Mouse (Mus musculus) lung, embryonic 16.5 days (tissue): ENCODE data around the gene Aldh1a1. TPM values are rescaled to one million over a fixed set of nuclear protein-coding genes. Genes with fewer than 3 reads are reported as not detected.
A peak's percentile ranks its signal among the peaks of the same experiment; 100 is the strongest.

ENCODE experiments used
- ATAC-seq: fragments of 200-750 bp; cut with Nextera tagmentation; 2 replicates; pipeline ENCODE4 v1.8.0; 2017; ENCODE audit warnings: low read depth, mild to moderate bottlenecking, moderate library complexity
- H3K27ac ChIP-seq: fragments of 300-500 bp; sonication (generic); 2 replicates; pipeline ENCODE4 v1.5.1; 2014; ENCODE audit warnings: mild to moderate bottlenecking, control low read depth, low read length
- H3K27me3 ChIP-seq: fragments of 300-500 bp; sonication (generic); 2 replicates; pipeline ENCODE4 v1.6.1; 2014; ENCODE audit warnings: low read depth, low read length, mixed read lengths; ENCODE audit not compliant: control insufficient read depth, insufficient read depth
- H3K36me3 ChIP-seq: fragments of 300-500 bp; sonication (generic); 2 replicates; pipeline ENCODE4 v1.6.1; 2014; ENCODE audit warnings: low read length; ENCODE audit not compliant: control insufficient read depth, insufficient read depth
- H3K4me1 ChIP-seq: fragments of 300-500 bp; sonication (generic); replicated peaks from 2 replicates; pipeline ENCODE4 v1.6.1; 2014; ENCODE audit warnings: low read length, mixed read lengths; ENCODE audit not compliant: control insufficient read depth, insufficient read depth
- H3K4me2 ChIP-seq: fragments of 300-500 bp; sonication (generic); 2 replicates; pipeline ENCODE4 v1.6.1; 2014; ENCODE audit warnings: low read depth, low read length, control low read depth
- H3K4me3 ChIP-seq: fragments of 300-500 bp; sonication (generic); 2 replicates; pipeline ENCODE4 v1.5.1; 2014; ENCODE audit warnings: mild to moderate bottlenecking, low read length, control low read depth
- H3K9ac ChIP-seq: fragments of 300-500 bp; sonication (generic); 2 replicates; pipeline ENCODE4 v1.6.1; 2014; ENCODE audit warnings: low read length, control low read depth
- H3K9me3 ChIP-seq: fragments of 300-500 bp; sonication (generic); 2 replicates; pipeline ENCODE4 v1.6.1; 2016; ENCODE audit warnings: low read length; ENCODE audit not compliant: control insufficient read depth
- WGBS: fragments of 180-500 bp; shearing (Covaris S2); extraction: QIAGEN DNeasy Blood & Tissue Kit; methylation state at CpG from one replicate; pipeline ENCODE4 v1.1.7; 2014; 5-methylcytosine and 5-hydroxymethylcytosine counted together
- polyA plus RNA-seq: library from polyadenylated mRNA; unstranded; fragments of >200 nt; fragmentation: Nextera tagmentation; extraction: Ambion mirVana; gene quantifications from 2 replicates; pipeline ENCODE4 v1.2.1, GENCODE M21; 2015

Gene Aldh1a1
- 28.1 and 31.8 TPM in 2 replicates for polyA plus RNA-seq

DNA sequence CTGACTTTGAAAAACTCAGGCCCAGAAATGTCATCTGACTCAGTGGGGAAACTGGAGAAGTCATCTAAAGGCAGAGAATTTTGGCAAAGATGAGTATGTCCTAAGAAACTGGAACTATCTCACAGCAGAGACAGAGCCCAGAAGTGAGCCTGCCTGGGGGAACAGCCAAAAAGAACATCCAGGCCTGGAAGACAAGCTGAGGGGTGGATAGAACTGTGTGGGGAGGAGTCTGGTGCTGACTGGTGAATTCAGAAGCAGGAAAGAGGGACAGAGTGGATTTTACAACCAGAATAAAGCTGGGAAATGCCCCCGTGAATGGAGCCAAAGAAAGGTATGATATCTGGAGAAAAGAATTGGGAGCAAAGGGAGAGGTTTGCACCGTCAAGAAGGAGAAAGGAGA, at the start of gene Aldh1a1:
Gene Aldh1a1, plus strand, starts transcription at position 225 of the 400 bp plus-strand sequence.
- Histone ChIP-seq H3K36me3 (no peaks in the 10 kb centered on the region), H3K4me3 (no peak within 1 kb of the TSS), H3K9me3 (no peaks in the 10 kb centered on the region), H3K27ac (no peak within 1 kb of the TSS), H3K27me3 (no peaks in the 10 kb centered on the region), H3K9ac (no peak within 1 kb of the TSS), H3K4me2 (no peak within 1 kb of the TSS), H3K4me1 (no peaks in the 10 kb centered on the region)
- 75% methylated on average over 2 of the region's 2 CpGs for WGBS
- peak; percentile 61; the same call in 1 of the 2 replicates for ATAC-seq

DNA sequence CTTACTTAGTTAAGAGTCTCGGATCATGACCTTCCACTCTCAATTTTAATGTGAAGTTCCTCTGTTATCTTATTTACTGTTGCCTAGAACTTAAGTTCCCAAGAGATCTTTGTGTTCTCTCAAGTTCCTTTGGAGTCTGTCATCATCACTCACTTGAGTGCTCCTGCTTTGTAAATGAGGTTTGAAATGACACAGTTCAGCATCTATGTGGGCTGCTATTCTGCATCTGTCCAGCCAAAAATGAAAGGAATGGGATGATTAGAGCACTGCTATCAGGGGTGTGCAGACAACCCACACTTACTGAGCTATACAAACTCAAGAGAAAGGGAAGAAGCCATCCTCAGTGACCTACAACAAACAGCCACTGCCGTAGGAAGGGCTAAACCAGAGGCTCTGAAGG, 44.7 kb upstream of the Aldh1a1 start:
- Histone ChIP-seq H3K27ac (no peak overlapping the region), H3K4me1 (no peaks in the 10 kb centered on the region), H3K9me3 (no peaks in the 10 kb centered on the region), H3K4me2 (no peak overlapping the region), H3K9ac (no peak overlapping the region), H3K36me3 (no peaks in the 10 kb centered on the region), H3K27me3 (no peaks in the 10 kb centered on the region), H3K4me3 (no peak overlapping the region)
- ATAC-seq, result no peak
- WGBS, result 49% methylated on average over 2 of the region's 2 CpGs

DNA sequence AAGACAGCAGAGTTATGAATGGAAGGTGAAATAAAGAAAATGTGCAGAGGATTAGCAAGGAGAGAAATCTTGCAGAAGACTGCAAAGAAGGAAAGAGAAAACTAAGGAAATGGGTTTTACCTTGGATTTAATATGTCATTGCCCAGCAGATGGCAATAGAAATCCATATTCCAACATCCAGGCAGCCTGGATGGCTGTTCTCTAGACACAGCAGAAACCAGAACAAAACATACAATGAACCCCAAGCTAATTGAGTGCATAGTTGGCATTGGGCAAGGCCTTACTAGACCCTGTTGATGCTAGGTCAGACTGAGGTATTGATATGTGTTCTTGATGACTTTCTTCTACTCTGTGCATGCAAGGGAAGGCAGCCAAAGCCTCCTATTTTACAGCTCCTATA, 43.0 kb upstream of the Aldh1a1 start:
- Histone ChIP-seq H3K4me1 (no peaks in the 10 kb centered on the region), H3K27me3 (no peaks in the 10 kb centered on the region), H3K4me3 (no peak overlapping the region), H3K36me3 (no peaks in the 10 kb centered on the region), H3K4me2 (no peak overlapping the region), H3K9me3 (no peaks in the 10 kb centered on the region), H3K27ac (no peak overlapping the region), H3K9ac (no peak overlapping the region)
- peak; percentile 54; the same call in 1 of the 2 replicates for ATAC-seq

- 67% methylated on average over 7 of the region's 7 CpGs for WGBS
- no peak overlapping the region for H3K4me2 ChIP-seq
- ATAC-seq, result no peak
Measured at GRCm38 (mm10) chr19:20451045-20451444, 41.5 kb upstream of the Aldh1a1 start.

GRCm38 (mm10) chr19:20484497-20484896, 8.0 kb upstream of the Aldh1a1 start:
- 28% methylated on average over 1 of the region's 1 CpGs for WGBS
- ATAC-seq, result peak; percentile 72; the same call in 1 of the 2 replicates
- H3K4me2 ChIP-seq, result no peak overlapping the region
- H3K9ac ChIP-seq, result no peak overlapping the region
- H3K36me3 ChIP-seq, result no peaks in the 10 kb centered on the region
- H3K9me3 ChIP-seq, result no peaks in the 10 kb centered on the region
- no peaks in the 10 kb centered on the region for H3K27me3 ChIP-seq
- H3K27ac ChIP-seq, result no peak overlapping the region
- no peaks in the 10 kb centered on the region for H3K4me1 ChIP-seq
- H3K4me3 ChIP-seq, result no peak overlapping the region

More at GRCm38 (mm10) chr19:20451045-20451444, 41.5 kb upstream of the Aldh1a1 start:
- H3K27ac ChIP-seq, result no peak overlapping the region
- no peaks in the 10 kb centered on the region for H3K27me3 ChIP-seq
- no peak overlapping the region for H3K9ac ChIP-seq
- H3K4me1 ChIP-seq, result no peaks in the 10 kb centered on the region
- H3K36me3 ChIP-seq, result no peaks in the 10 kb centered on the region
- no peak overlapping the region for H3K4me3 ChIP-seq
- H3K9me3 ChIP-seq, result no peaks in the 10 kb centered on the region

DNA sequence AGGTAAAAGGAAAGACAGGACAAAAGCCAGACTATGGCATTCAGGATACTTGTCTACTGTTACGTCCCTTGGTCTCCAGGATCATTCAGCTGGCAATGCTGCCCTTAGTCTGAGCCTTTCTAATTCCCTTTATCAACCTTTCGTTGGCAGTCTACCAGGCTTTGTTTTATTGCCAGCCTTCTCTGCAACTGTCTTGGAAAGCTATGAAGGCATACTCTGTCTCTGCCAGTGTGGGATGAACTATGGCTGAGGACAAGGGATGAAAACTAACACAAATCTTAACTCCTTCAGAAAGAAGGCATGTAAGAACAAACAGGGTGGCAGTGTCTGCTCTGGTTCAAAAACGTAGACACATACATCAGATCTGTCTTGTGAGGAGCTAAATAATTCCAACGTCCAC, 565 bp upstream of the Aldh1a1 start:
- no peak overlapping the region for H3K4me2 ChIP-seq
- H3K27ac ChIP-seq, result no peak overlapping the region
- no peaks in the 10 kb centered on the region for H3K27me3 ChIP-seq
- no peaks in the 10 kb centered on the region for H3K9me3 ChIP-seq
- H3K36me3 ChIP-seq, result no peaks in the 10 kb centered on the region
- H3K4me3 ChIP-seq, result no peak overlapping the region
- no peaks in the 10 kb centered on the region for H3K4me1 ChIP-seq
- no peak overlapping the region for H3K9ac ChIP-seq
- no peak for ATAC-seq
- WGBS, result 48% methylated on average over 4 of the region's 4 CpGs

GRCm38 (mm10) chr19:20496476-20496875, 4.0 kb downstream of the Aldh1a1 start:
- Histone ChIP-seq H3K27me3 (no peaks in the 10 kb centered on the region), H3K27ac (no peak overlapping the region), H3K9ac (no peak overlapping the region), H3K4me3 (no peak overlapping the region), H3K4me2 (no peak overlapping the region), H3K36me3 (no peaks in the 10 kb centered on the region), H3K4me1 (no peaks in the 10 kb centered on the region), H3K9me3 (no peaks in the 10 kb centered on the region)
- no peak for ATAC-seq

GRCm38 (mm10) chr19:20505359-20505758, 12.8 kb downstream of the Aldh1a1 start:
- Histone ChIP-seq H3K9ac (no peak overlapping the region), H3K4me3 (no peak overlapping the region), H3K9me3 (no peaks in the 10 kb centered on the region), H3K27ac (no peak overlapping the region), H3K27me3 (no peaks in the 10 kb centered on the region), H3K4me1 (no peaks in the 10 kb centered on the region), H3K4me2 (no peak overlapping the region), H3K36me3 (no peaks in the 10 kb centered on the region)
- ATAC-seq, result no peak

DNA sequence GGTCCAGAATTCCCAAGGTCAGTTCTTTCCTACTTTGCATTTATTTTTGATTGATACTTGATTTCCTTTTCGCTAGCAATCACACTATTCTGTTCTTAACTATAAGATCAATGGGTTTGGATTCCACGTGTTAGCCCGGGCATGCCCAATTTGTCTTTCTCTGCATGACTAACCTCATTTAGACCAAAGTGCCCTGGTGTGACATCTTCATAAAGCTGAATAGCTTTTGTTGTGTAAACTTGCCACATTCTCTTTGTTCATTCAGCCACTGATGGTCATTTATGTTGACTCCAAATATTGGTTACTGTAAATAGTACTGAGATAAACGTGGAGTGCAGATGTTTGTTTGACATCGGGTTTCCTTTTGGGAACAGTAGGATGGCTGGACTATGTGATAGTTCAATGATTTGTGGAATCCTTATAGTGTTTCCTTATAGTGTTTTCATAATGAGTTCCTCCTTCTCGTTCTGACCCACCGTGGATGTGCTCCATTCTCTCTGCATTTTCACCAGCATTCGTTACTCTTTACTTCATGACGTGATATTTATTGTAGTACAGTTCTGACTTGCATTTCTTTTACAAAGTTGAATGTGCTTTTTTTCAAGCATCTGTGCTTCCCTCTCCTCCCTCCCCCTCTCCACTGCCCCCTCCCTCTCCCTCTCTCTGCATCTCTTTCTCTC, 14.6 kb downstream of the Aldh1a1 start:
- H3K9ac ChIP-seq, result no peak overlapping the region
- no peaks in the 10 kb centered on the region for H3K9me3 ChIP-seq
- ATAC-seq, result peak; percentile 38; the same call in 1 of the 2 replicates
- H3K4me1 ChIP-seq, result no peaks in the 10 kb centered on the region
- WGBS, result 38% methylated on average over 9 of the region's 9 CpGs
- H3K27me3 ChIP-seq, result no peaks in the 10 kb centered on the region
- H3K27ac ChIP-seq, result no peak overlapping the region
- no peak overlapping the region for H3K4me2 ChIP-seq
- H3K36me3 ChIP-seq, result no peaks in the 10 kb centered on the region
- H3K4me3 ChIP-seq, result no peak overlapping the region

- H3K9me3 ChIP-seq, result no peaks in the 10 kb centered on the region
- H3K27ac ChIP-seq, result no peak overlapping the region
- H3K4me1 ChIP-seq, result no peaks in the 10 kb centered on the region
- no peak for ATAC-seq
- H3K4me3 ChIP-seq, result no peak overlapping the region
- WGBS, result 23% methylated on average over 4 of the region's 4 CpGs
- no peak overlapping the region for H3K9ac ChIP-seq
- H3K36me3 ChIP-seq, result no peaks in the 10 kb centered on the region
- H3K27me3 ChIP-seq, result no peaks in the 10 kb centered on the region
- H3K4me2 ChIP-seq, result no peak overlapping the region
Measured at GRCm38 (mm10) chr19:20508609-20509008, 16.1 kb downstream of the Aldh1a1 start.
